Mouse (Mus musculus): ENCODE measurements around the gene Hivep2. TPM values are rescaled to one million over a fixed set of nuclear protein-coding genes. Genes with fewer than 3 reads are reported as not detected.

Hivep2 gene
- polyA plus RNA-seq, 1 experiment from 2014 or later = 6.3 TPM

DNA sequence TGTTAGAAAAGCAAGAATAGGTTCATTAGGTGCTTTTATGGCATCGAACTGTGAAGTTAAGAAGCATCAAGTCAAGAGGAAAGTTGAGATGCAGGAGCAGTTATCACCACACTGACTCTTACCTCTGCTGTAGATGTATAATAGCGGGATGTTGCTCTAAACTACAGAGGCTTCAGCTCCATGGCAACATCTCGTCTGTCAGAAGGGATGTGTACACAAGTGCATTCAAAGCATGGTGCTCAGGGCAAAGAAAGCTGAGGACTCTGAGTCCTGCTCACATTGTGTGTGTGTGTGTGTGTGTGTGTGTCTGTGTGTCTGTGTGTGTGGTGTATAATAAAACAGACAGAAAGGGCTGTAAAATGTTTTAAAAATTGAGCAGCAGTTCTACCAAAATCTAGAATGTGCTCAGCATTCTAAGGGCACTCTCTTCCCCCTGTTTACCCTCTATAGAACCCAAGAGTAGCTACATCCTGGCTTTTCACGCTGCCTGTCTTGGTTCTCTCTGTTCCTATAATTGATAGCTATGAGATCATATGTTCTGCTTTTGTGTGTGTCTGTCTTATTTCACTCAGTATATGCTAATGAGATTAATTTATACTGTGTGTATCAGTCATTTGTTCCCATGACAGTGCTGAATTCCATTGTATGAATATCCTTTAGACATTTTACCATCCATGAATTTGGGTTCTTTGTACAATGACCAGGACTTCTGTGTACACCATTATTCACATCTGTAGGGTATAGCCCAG, 39.1 kb downstream of the Hivep2 start:
- Histone ChIP-seq H3K4me3 (replicated peaks) (no peak overlapping the region), H3K27me3 (no peaks in the 10 kb centered on the region), H3K4me2 (replicated peaks) (no peak overlapping the region), H3K27ac (no peak overlapping the region), H3K9ac (replicated peaks) (no peak overlapping the region), H3K9me3 (no peaks in the 10 kb centered on the region), H3K4me1 (replicated peaks) (peaks cover 14% of the 10 kb centered on the region; the same call in 1 of the 2 replicates), H3K36me3 (no peaks in the 10 kb centered on the region)
- 47% methylated on average over 4 of the region's 4 CpGs for WGBS
- peak; percentile 62 for ATAC-seq

GRCm38 (mm10) chr10:14009721-14010120, 43.8 kb downstream of the Hivep2 start:
- Histone ChIP-seq H3K4me1 (replicated peaks) (peaks cover 12% of the 10 kb centered on the region; the same call in 1 of the 2 replicates), H3K4me3 (replicated peaks) (no peak overlapping the region), H3K27ac (no peak overlapping the region), H3K36me3 (no peaks in the 10 kb centered on the region), H3K9me3 (no peaks in the 10 kb centered on the region), H3K4me2 (replicated peaks) (no peak overlapping the region), H3K9ac (replicated peaks) (no peak overlapping the region), H3K27me3 (no peaks in the 10 kb centered on the region)
- ATAC-seq = no peak
- 93% methylated on average over 2 of the region's 2 CpGs for WGBS

DNA sequence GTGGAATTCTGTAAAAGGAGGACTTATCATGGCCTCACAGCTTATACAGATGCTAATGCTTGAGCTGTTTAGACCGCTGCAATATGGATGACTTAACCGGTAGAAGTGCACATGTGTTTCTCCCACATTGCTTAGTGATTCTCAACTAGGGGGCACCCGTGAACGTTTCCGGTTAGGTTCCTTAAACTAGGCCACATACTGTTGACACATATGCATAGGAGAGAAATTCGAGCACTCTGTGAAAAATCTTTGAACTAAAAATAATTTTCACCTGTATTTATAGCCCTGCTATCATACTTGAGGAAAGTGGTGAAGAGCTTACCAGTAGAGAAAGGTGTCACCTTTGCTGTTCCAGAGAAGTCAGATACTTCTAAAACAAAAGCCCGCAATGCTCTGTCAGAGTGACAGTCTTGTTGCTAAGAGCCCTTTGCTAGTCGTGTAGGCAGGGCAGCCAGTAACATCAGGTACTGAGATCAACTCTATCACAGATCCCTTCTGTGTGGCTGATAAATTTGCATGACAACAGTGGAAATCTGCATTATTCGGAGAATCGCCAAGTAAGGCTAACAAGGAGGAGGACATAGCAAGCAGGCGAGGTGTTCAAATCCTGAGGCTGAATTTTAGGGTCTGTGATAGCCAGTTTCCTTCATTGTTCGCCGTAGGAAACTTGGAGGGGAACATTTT, 50.6 kb downstream of the Hivep2 start:
- no peak for ATAC-seq
- no peak overlapping the region for H3K27ac ChIP-seq
- WGBS = 49% methylated on average over 13 of the region's 13 CpGs

DNA sequence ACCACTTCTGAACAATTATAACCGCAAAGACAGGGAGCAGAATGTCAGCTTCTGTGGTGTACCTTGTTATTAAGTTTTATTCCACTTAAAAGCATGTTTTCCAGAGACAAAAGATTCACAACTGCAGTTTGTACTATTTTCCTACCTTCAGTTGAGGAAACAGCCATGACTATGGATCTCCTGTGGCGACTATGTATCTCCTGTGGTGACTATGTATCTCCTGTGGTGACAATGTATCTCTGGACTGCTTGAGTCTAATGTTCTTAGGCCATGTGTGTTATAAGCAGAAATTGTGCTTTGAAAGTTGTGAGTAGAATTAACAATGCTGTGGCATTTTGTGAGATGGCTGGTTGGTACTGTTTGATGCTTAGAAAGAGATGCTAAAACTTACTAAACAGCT, 51.5 kb downstream of the Hivep2 start:
- H3K4me2 ChIP-seq (replicated peaks) = no peak overlapping the region
- no peaks in the 10 kb centered on the region for H3K27me3 ChIP-seq
- WGBS = 72% methylated on average over 2 of the region's 2 CpGs

More for the DNA sequence above, 50.6 kb downstream of the Hivep2 start:
- Histone ChIP-seq H3K27me3 (no peaks in the 10 kb centered on the region), H3K36me3 (no peaks in the 10 kb centered on the region), H3K9me3 (no peaks in the 10 kb centered on the region), H3K9ac (replicated peaks) (no peak overlapping the region), H3K4me1 (replicated peaks) (peaks cover 21% of the 10 kb centered on the region), H3K4me2 (replicated peaks) (no peak overlapping the region), H3K4me3 (replicated peaks) (no peak overlapping the region)

DNA sequence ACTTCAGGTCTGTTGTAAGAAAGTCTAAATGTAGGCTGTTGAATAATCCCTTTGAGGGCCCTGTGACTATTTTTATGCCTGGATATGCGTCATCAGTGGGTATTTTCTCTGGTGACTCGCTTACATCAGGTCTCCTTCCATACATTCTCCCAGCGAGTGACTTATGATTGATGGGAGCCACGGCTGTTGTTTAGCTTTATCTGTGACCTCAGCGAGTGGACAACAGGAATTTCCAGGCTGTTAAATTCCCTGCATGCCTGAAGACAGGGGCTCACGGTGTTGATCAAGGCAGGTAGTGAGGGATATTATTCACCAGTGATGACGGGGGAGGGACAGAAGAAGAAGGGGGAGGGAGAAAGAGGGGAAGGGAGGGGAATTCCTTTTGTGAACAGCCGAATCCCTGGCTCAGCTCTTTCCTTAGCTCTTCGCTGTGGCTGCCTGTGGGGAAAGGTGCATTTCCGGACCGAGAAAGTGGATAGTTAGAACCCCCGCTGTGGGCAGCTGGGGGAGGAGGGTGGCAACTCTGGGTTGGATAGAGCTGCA, 52.0 kb downstream of the Hivep2 start:
- no peaks in the 10 kb centered on the region for H3K27me3 ChIP-seq
- H3K36me3 ChIP-seq = no peaks in the 10 kb centered on the region
- peak overlapping the region; percentile 29 for H3K4me3 ChIP-seq (replicated peaks)
- peak overlapping the region; percentile 25; the same call in 1 of the 2 replicates for H3K27ac ChIP-seq
- 7% methylated on average over 12 of the region's 12 CpGs for WGBS
- H3K9ac ChIP-seq (replicated peaks) = peak overlapping the region; percentile 41; the same call in 1 of the 2 replicates
- peak overlapping the region; percentile 45 for H3K4me2 ChIP-seq (replicated peaks)
- no peaks in the 10 kb centered on the region for H3K9me3 ChIP-seq
- H3K4me1 ChIP-seq (replicated peaks) = peaks cover 21% of the 10 kb centered on the region
- ATAC-seq = peak; percentile 57; the same call in 1 of the 2 replicates

More for the DNA sequence above, 51.5 kb downstream of the Hivep2 start:
- Histone ChIP-seq H3K36me3 (no peaks in the 10 kb centered on the region), H3K27ac (no peak overlapping the region), H3K4me1 (replicated peaks) (peaks cover 21% of the 10 kb centered on the region), H3K9me3 (no peaks in the 10 kb centered on the region), H3K4me3 (replicated peaks) (no peak overlapping the region), H3K9ac (replicated peaks) (no peak overlapping the region)
- no peak for ATAC-seq

DNA sequence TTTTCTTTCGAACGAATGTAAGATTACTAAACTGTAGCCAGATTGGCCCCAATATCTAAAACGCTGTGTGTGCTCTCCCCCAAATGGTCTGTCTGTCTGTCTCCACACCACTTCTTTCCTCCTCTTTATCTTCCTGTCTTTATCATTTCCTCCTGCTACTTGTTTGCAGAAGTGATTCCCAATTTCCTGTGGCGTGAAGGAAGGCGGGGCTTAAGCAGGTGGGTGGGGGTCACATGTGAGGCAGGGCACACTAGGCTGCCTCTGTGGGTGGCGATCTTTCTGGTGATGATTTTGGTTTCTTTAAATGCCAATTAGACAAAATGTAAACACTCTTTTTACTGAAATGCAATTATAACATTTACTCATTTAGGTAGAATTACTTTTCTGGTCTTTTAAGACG, 52.8 kb downstream of the Hivep2 start:
- no peak for ATAC-seq
- peaks cover 21% of the 10 kb centered on the region for H3K4me1 ChIP-seq (replicated peaks)
- H3K9me3 ChIP-seq = no peaks in the 10 kb centered on the region
- H3K27me3 ChIP-seq = no peaks in the 10 kb centered on the region
- H3K4me3 ChIP-seq (replicated peaks) = no peak overlapping the region
- H3K36me3 ChIP-seq = no peaks in the 10 kb centered on the region
- WGBS = 46% methylated on average over 7 of the region's 7 CpGs
- H3K4me2 ChIP-seq (replicated peaks) = 0 out of 2 replicates have a peak overlapping the region, but pooled peaks have one; percentile 45
- no peak overlapping the region for H3K9ac ChIP-seq (replicated peaks)
- H3K27ac ChIP-seq = no peak overlapping the region

GRCm38 (mm10) chr10:14019198-14019597, 53.3 kb downstream of the Hivep2 start:
- H3K9me3 ChIP-seq = no peaks in the 10 kb centered on the region
- H3K36me3 ChIP-seq = no peaks in the 10 kb centered on the region
- H3K4me2 ChIP-seq (replicated peaks) = no peak overlapping the region
- 53% methylated on average over 3 of the region's 3 CpGs for WGBS
- H3K9ac ChIP-seq (replicated peaks) = no peak overlapping the region
- no peak overlapping the region for H3K4me3 ChIP-seq (replicated peaks)
- H3K27ac ChIP-seq = no peak overlapping the region
- H3K27me3 ChIP-seq = no peaks in the 10 kb centered on the region
- peaks cover 21% of the 10 kb centered on the region for H3K4me1 ChIP-seq (replicated peaks)
- no peak for ATAC-seq

DNA sequence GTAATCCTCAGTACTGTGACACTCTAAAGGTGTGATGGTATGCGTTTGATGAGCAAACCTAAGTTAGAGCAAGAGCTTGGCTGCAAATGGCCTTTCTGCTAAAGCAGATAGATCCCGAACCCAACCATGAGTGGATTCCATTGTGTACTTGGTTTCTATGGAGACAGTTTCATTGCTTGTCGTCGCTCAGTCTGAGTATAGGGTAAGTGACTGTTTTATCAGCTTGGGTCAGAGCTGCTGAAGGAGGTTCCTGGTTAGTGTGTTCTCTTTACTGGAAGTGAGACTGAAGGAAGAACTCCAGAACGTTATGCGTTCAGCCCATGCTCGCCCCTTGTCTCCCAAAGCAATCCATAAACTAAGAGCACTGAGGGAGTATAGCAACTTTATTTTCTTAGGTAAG, 54.4 kb downstream of the Hivep2 start:
- Histone ChIP-seq H3K4me1 (replicated peaks) (peaks cover 21% of the 10 kb centered on the region), H3K9ac (replicated peaks) (no peak overlapping the region), H3K4me3 (replicated peaks) (no peak overlapping the region), H3K4me2 (replicated peaks) (no peak overlapping the region), H3K27ac (no peak overlapping the region), H3K9me3 (no peaks in the 10 kb centered on the region), H3K27me3 (no peaks in the 10 kb centered on the region), H3K36me3 (no peaks in the 10 kb centered on the region)
- WGBS = 51% methylated on average over 7 of the region's 7 CpGs
- peak; percentile 51; the same call in 1 of the 2 replicates for ATAC-seq

DNA sequence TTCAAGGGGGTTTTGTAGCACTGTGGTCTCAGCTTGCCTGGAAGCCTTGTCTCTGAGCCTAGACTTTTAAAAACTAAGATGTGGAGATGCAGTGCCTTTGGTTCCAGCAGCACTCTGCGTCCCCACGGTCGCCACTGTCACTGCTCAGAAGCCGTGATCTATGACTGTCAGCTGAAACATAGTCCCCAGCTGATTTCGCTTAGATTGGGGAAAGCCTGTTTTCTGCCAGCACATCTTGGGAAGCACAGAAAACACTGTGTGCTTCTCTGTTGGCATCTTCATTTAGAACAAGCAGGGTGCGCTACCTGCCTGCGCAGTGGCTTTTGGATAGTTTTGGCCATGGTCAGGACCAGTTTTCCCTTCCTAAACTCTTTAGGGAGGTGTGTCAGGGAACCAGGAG, 59.1 kb downstream of the Hivep2 start:
- H3K9ac ChIP-seq (replicated peaks) = no peak overlapping the region
- no peaks in the 10 kb centered on the region for H3K36me3 ChIP-seq
- H3K27ac ChIP-seq = no peak overlapping the region
- H3K27me3 ChIP-seq = no peaks in the 10 kb centered on the region
- WGBS = 93% methylated on average over 7 of the region's 7 CpGs
- peaks cover 3% of the 10 kb centered on the region; the same call in 1 of the 2 replicates for H3K4me1 ChIP-seq (replicated peaks)
- H3K4me3 ChIP-seq (replicated peaks) = no peak overlapping the region
- no peak overlapping the region for H3K4me2 ChIP-seq (replicated peaks)
- no peak for ATAC-seq
- no peaks in the 10 kb centered on the region for H3K9me3 ChIP-seq

GRCm38 (mm10) chr10:14027751-14028150, 61.9 kb downstream of the Hivep2 start:
- no peak overlapping the region for H3K9ac ChIP-seq (replicated peaks)
- no peak overlapping the region for H3K27ac ChIP-seq
- WGBS = 82% methylated on average over 1 of the region's 1 CpGs
- no peak for ATAC-seq
- no peaks in the 10 kb centered on the region for H3K27me3 ChIP-seq
- no peak overlapping the region for H3K4me2 ChIP-seq (replicated peaks)
- no peaks in the 10 kb centered on the region for H3K36me3 ChIP-seq
- H3K9me3 ChIP-seq = no peaks in the 10 kb centered on the region
- no peak overlapping the region for H3K4me3 ChIP-seq (replicated peaks)
- no peaks in the 10 kb centered on the region for H3K4me1 ChIP-seq (replicated peaks)

DNA sequence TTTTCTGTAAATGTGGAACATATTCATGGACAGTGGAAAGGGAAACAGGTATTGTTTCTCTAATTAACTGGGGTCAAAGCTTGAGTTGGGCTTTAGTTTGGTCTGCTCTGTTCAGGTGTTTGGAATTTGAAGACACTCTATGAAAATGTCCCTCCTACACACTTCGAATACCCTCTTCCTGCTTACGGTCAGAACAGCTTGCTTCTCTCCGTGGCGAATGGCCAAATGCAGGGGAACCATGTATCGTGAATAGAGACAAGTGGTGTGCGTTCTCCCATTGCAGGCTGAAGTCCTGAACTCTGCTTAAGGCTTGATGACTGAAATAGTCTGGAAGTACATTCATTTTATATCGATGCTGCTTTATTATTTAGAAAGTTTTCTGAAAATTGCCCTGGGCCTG, 63.1 kb downstream of the Hivep2 start:
- ATAC-seq = no peak
- H3K4me1 ChIP-seq (replicated peaks) = no peaks in the 10 kb centered on the region
- H3K4me3 ChIP-seq (replicated peaks) = no peak overlapping the region
- no peaks in the 10 kb centered on the region for H3K9me3 ChIP-seq
- no peaks in the 10 kb centered on the region for H3K27me3 ChIP-seq
- no peak overlapping the region for H3K27ac ChIP-seq
- WGBS = 93% methylated on average over 7 of the region's 7 CpGs
- no peaks in the 10 kb centered on the region for H3K36me3 ChIP-seq
- H3K4me2 ChIP-seq (replicated peaks) = no peak overlapping the region
- H3K9ac ChIP-seq (replicated peaks) = no peak overlapping the region

DNA sequence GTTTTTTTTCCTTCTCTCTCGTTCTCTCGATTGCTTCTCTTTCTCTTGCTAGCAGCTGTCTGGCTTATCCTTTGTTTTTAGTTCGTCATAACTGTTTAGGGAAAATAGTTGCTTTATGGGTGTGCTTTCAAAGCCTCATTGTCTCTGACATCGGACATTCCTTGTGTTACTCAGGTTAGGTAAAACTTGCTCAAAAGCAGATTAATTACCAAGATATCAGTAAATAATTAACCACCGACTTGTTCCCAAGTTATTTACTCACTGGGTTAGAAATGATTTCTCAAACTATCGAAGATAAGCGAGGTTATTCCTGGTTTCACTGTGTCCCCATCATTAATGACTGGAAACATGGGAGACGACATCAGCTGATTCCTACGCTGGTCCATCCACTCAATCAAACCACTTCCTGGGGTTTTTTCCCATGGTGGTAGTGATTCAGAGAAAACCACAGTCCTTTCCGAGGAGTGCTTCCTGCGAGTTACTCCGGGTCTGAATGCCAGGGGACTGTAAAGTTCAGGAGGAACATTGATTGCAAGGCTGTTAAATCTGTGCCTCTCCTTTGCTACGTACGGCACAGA, 64.7 kb downstream of the Hivep2 start:
- no peaks in the 10 kb centered on the region for H3K4me1 ChIP-seq (replicated peaks)
- no peak overlapping the region for H3K9ac ChIP-seq (replicated peaks)
- H3K27me3 ChIP-seq = no peaks in the 10 kb centered on the region
- no peak overlapping the region for H3K4me2 ChIP-seq (replicated peaks)
- H3K36me3 ChIP-seq = no peaks in the 10 kb centered on the region
- WGBS = 92% methylated on average over 14 of the region's 14 CpGs
- H3K4me3 ChIP-seq (replicated peaks) = no peak overlapping the region
- H3K9me3 ChIP-seq = no peaks in the 10 kb centered on the region
- ATAC-seq = no peak
- H3K27ac ChIP-seq = no peak overlapping the region

Measured in midbrain, embryonic 13.5 days (tissue).